ENCODE assay signal across 8 mouse cellular contexts in the genomic region with DNA sequence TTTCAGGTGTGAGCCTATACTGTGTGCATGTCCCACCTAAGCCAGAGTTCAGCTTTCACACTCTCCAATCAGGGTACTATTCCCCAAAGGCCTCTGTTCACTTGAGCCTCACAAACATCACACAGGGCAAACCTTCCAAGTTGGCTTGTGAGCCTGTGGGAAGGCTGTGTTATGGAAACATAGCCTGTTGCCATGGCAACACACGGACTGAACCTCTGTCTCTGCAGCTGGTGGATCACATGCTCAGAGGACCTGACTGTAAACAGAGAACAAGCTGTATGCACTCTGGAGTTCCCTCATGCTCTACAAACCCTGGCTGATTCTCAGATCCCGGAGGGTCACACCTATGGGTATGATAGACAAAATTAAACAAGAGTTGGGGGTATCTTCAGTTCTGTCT.
DNase-seq lines count a peak whose midpoint lies in the region; ATAC-seq lines count a peak whose summit lies in the region.

No protein-coding gene starts in this region.

- no peaks in the 10 kb centered on the region for H3K4me1 ChIP-seq in forebrain, embryonic 11.5 days (replicated peaks; ENCODE audit: control insufficient read depth, insufficient read depth, low read length)
- no peaks in the 10 kb centered on the region for H3K4me1 ChIP-seq in heart, embryonic 16.5 days (ENCODE audit: control insufficient read depth, insufficient read depth, low read length)
- H3K4me1 ChIP-seq in limb, embryonic 15.5 days = peaks cover 9% of the 10 kb centered on the region
- no peaks in the 10 kb centered on the region for H3K4me1 ChIP-seq in neural tube, embryonic 11.5 days (ENCODE audit: control insufficient read depth, insufficient read depth, low read length)

- no peak overlapping the region for H3K9ac ChIP-seq in forebrain, embryonic 11.5 days (ENCODE audit: low read length)
- H3K9ac ChIP-seq in heart, embryonic 16.5 days (ENCODE audit: low read length) = no peak overlapping the region
- no peak overlapping the region for H3K9ac ChIP-seq in limb, embryonic 15.5 days
- H3K9ac ChIP-seq in neural tube, embryonic 11.5 days (ENCODE audit: low read length) = no peak overlapping the region

- H3K9me3 ChIP-seq in forebrain, embryonic 11.5 days (ENCODE audit: control insufficient read depth, low read length) = no peaks in the 10 kb centered on the region
- H3K9me3 ChIP-seq in heart, embryonic 16.5 days (replicated peaks; ENCODE audit: control insufficient read depth, low read length) = no peaks in the 10 kb centered on the region
- no peaks in the 10 kb centered on the region for H3K9me3 ChIP-seq in limb, embryonic 15.5 days
- H3K9me3 ChIP-seq in neural tube, embryonic 11.5 days (ENCODE audit: control insufficient read depth, low read length) = no peaks in the 10 kb centered on the region

- 42% methylated on average over 2 of the region's 2 CpGs for WGBS in forebrain, embryonic 11.5 days
- WGBS in heart, embryonic 16.5 days = 39% methylated on average over 2 of the region's 2 CpGs
- 30% methylated on average over 2 of the region's 2 CpGs for WGBS in limb, embryonic 15.5 days
- 47% methylated on average over 2 of the region's 2 CpGs for WGBS in neural tube, embryonic 11.5 days

- no peaks in the 10 kb centered on the region for H3K36me3 ChIP-seq in forebrain, embryonic 11.5 days (ENCODE audit: control insufficient read depth, insufficient read depth, low read length)
- no peaks in the 10 kb centered on the region for H3K36me3 ChIP-seq in heart, embryonic 16.5 days (ENCODE audit: control insufficient read depth, insufficient read depth)
- no peaks in the 10 kb centered on the region for H3K36me3 ChIP-seq in limb, embryonic 15.5 days
- no peaks in the 10 kb centered on the region for H3K36me3 ChIP-seq in neural tube, embryonic 11.5 days (ENCODE audit: control insufficient read depth, insufficient read depth, low read length)

- H3K27ac ChIP-seq in forebrain, embryonic 11.5 days (ENCODE audit: low read depth, low read length) = no peak overlapping the region
- H3K27ac ChIP-seq in heart, embryonic 16.5 days (ENCODE audit: low read length) = no peak overlapping the region
- H3K27ac ChIP-seq in limb, embryonic 15.5 days = peak overlapping the region; percentile 12; the same call in 1 of the 2 replicates
- no peak overlapping the region for H3K27ac ChIP-seq in neural tube, embryonic 11.5 days (ENCODE audit: low read depth, low read length)

- peak; percentile 70 for ATAC-seq in forebrain, embryonic 11.5 days (replicated peaks; ENCODE audit: low FRiP score)
- peak; percentile 77; the same call in 1 of the 2 replicates for ATAC-seq in heart, embryonic 16.5 days (replicated peaks; ENCODE audit: extremely low read depth, insufficient read depth, low FRiP score)
- ATAC-seq in limb, embryonic 15.5 days (ENCODE audit: insufficient number of reproducible peaks, low FRiP score, low TSS enrichment, low read depth) = peak; percentile 85
- ATAC-seq in neural tube, embryonic 11.5 days (ENCODE audit: insufficient read depth, low FRiP score, low TSS enrichment) = no peak

- no peak overlapping the region for H3K4me2 ChIP-seq in forebrain, embryonic 11.5 days (ENCODE audit: low read depth, low read length, severe bottlenecking)
- H3K4me2 ChIP-seq in heart, embryonic 16.5 days (ENCODE audit: low read depth, low read length) = no peak overlapping the region
- no peak overlapping the region for H3K4me2 ChIP-seq in limb, embryonic 15.5 days
- no peak overlapping the region for H3K4me2 ChIP-seq in neural tube, embryonic 11.5 days (ENCODE audit: low read depth)

- H3K27me3 ChIP-seq in forebrain, embryonic 11.5 days (ENCODE audit: control insufficient read depth, insufficient read depth, low read length) = no peaks in the 10 kb centered on the region
- H3K27me3 ChIP-seq in heart, embryonic 16.5 days (ENCODE audit: control insufficient read depth, insufficient read depth, low read length) = no peaks in the 10 kb centered on the region
- no peaks in the 10 kb centered on the region for H3K27me3 ChIP-seq in limb, embryonic 15.5 days
- H3K27me3 ChIP-seq in neural tube, embryonic 11.5 days (ENCODE audit: control insufficient read depth, insufficient read depth, low read length) = no peaks in the 10 kb centered on the region

- peak; percentile 25 to 27 for DNase-seq in adrenal gland, postnatal 36 days
- DNase-seq in forebrain, embryonic 11.5 days (ENCODE audit: low spot score) = no peak
- DNase-seq in kidney, postnatal 10 days = peak; percentile 74
- DNase-seq in neural tube, embryonic 11.5 days (ENCODE audit: low spot score) = peak; percentile 63
- no peak for DNase-seq in spleen, postnatal 4 days (ENCODE audit: low spot score in 2 of 2)
- no peak for DNase-seq in cerebellum, adult 18-20 months

- H3K4me3 ChIP-seq in forebrain, embryonic 11.5 days (ENCODE audit: low read depth, low read length) = no peak overlapping the region
- no peak overlapping the region for H3K4me3 ChIP-seq in heart, embryonic 16.5 days (ENCODE audit: low read length)
- no peak overlapping the region for H3K4me3 ChIP-seq in limb, embryonic 15.5 days
- no peak overlapping the region for H3K4me3 ChIP-seq in neural tube, embryonic 11.5 days (ENCODE audit: low read depth, low read length)

Comparison
In these comparisons a context has a peak if more than half of its experiments do, and no peak if none do; other contexts are left out.
1. DNase-seq: peak in adrenal gland, postnatal 36 days (2 of 2), kidney, postnatal 10 days (single experiment) and neural tube, embryonic 11.5 days (single experiment); none in forebrain, embryonic 11.5 days (single experiment), spleen, postnatal 4 days (0 of 2) and cerebellum, adult 18-20 months (0 of 2).